Mouse (Mus musculus) G1E (cell line): Measurements from ENCODE around the gene Gm36210. TPM values are rescaled to one million over a fixed set of nuclear protein-coding genes. Genes with fewer than 3 reads are reported as not detected.

Experiments
- ATAC-seq: 2 replicates; pipeline ENCODE4 v1.8.0; 2016; ENCODE audit warnings: mild to moderate bottlenecking; ENCODE audit not compliant: insufficient number of reproducible peaks, poor library complexity, low FRiP score, severe bottlenecking; ENCODE audit errors: extremely low read depth
- DNase-seq: peaks from one replicate; pipeline ENCODE4 v3.0.0; 2012; ENCODE audit warnings: low spot score
- H3K27me3 ChIP-seq: 2 replicates; pipeline ENCODE4 v1.6.1; 2012; ENCODE audit warnings: mild to moderate bottlenecking, low read length, inconsistent platforms; ENCODE audit not compliant: insufficient read depth
- H3K36me3 ChIP-seq: replicated peaks from 2 replicates; pipeline ENCODE3; 2012; ENCODE audit warnings: mild to moderate bottlenecking, inconsistent platforms
- H3K4me1 ChIP-seq: 2 replicates; pipeline ENCODE4 v1.6.1; 2012; ENCODE audit warnings: low read depth, low read length, inconsistent platforms, mixed read lengths; ENCODE audit not compliant: insufficient read depth
- H3K4me3 ChIP-seq: 2 replicates; pipeline ENCODE4 v1.5.1; 2012; ENCODE audit warnings: low read depth, mild to moderate bottlenecking, inconsistent platforms, low read length, moderate library complexity, mixed read lengths
- H3K9me3 ChIP-seq: replicated peaks from 2 replicates; pipeline ENCODE4 v1.6.1; 2012; ENCODE audit warnings: inconsistent platforms
- CTCF ChIP-seq: IDR thresholded peaks from 2 replicates; pipeline ENCODE4 v1.5.1; 2012; ENCODE audit warnings: low read depth, low read length, inconsistent platforms, mixed read lengths
- GATA1 ChIP-seq: IDR thresholded peaks from 2 replicates; pipeline ENCODE4 v1.6.1; 2012; ENCODE audit warnings: borderline replicate concordance, low read length, inconsistent platforms, mixed read lengths
- GATA2 ChIP-seq: IDR thresholded peaks from 2 replicates; pipeline ENCODE4 v1.6.1; 2012; ENCODE audit warnings: low read depth, low read length, inconsistent platforms, borderline replicate concordance
- POLR2AphosphoS5 ChIP-seq: IDR thresholded peaks from 2 replicates; pipeline ENCODE4 v1.6.1; 2012; ENCODE audit warnings: low read depth, low read length, inconsistent platforms; ENCODE audit not compliant: insufficient replicate concordance
- TAL1 ChIP-seq: conservative IDR thresholded peaks from 2 replicates; pipeline ENCODE4 v1.6.1; 2012; ENCODE audit warnings: low read depth, low read length, inconsistent platforms, mixed read lengths
- polyA plus RNA-seq: library from polyadenylated mRNA; stranded (reverse); fragments of >175 nt; gene quantifications from 2 replicates; pipeline ENCODE4 v1.2.3, GENCODE M21; 2012
- total RNA-seq, 2 experiments: library from RNA; stranded (forward) in 1 of 2; stranded (reverse) in 1 of 2; fragments of 200-1000 nt in 1 of 2; fragments of >200 nt in 1 of 2; fragmentation: Nextera tagmentation in 1 of 2; gene quantifications; 2 replicates each; pipeline ENCODE4 v1.2.3; 2014 to 2017

The Gm36210 gene
- total and polyA plus RNA-seq, 3 experiments, result not detected

- Histone ChIP-seq H3K4me3 (no peak overlapping the region), H3K27me3 (peaks cover 21% of the 10 kb centered on the region), H3K4me1 (peaks cover 14% of the 10 kb centered on the region), H3K9me3 (no peaks in the 10 kb centered on the region), H3K36me3 (no peaks in the 10 kb centered on the region)
- no peak for ATAC-seq
- DNase-seq, result no peak
- no peak for TF ChIP-seq TAL1
- TF ChIP-seq GATA1, result no peak
- TF ChIP-seq GATA2, result no peak
- no peak for TF ChIP-seq POLR2AphosphoS5
- no peak for TF ChIP-seq CTCF
Measured at GRCm38 (mm10) chr7:4942673-4943072, 36.4 kb upstream of the Gm36210 start.

- TF ChIP-seq TAL1 (no peak), CTCF (peak; percentile 65; the same call in 1 of the 2 replicates)
- DNase-seq (no peak), ATAC-seq (no peak)
- Histone ChIP-seq H3K27me3 (peaks cover 9% of the 10 kb centered on the region), H3K36me3 (no peaks in the 10 kb centered on the region), H3K4me1 (peaks cover 14% of the 10 kb centered on the region), H3K4me3 (no peak overlapping the region), H3K9me3 (no peaks in the 10 kb centered on the region)
Measured at GRCm38 (mm10) chr7:4940068-4940479, 33.8 kb upstream of the Gm36210 start.

GRCm38 (mm10) chr7:4938456-4938855 is 32.1 kb upstream of the Gm36210 start:
- Histone ChIP-seq H3K4me3 (no peak overlapping the region), H3K4me1 (peaks cover 13% of the 10 kb centered on the region), H3K9me3 (no peaks in the 10 kb centered on the region), H3K27me3 (peaks cover 14% of the 10 kb centered on the region), H3K36me3 (no peaks in the 10 kb centered on the region)
- ATAC-seq, result 0 out of 2 replicates have a peak, but pooled peaks have one; percentile 32
- no peak for TF ChIP-seq GATA2
- no peak for TF ChIP-seq GATA1
- peak; percentile 88 for TF ChIP-seq CTCF
- no peak for DNase-seq

- peaks cover 10% of the 10 kb centered on the region for H3K4me1 ChIP-seq
- no peaks in the 10 kb centered on the region for H3K36me3 ChIP-seq
- H3K4me3 ChIP-seq, result no peak overlapping the region
- DNase-seq (no peak), ATAC-seq (no peak)
- H3K27me3 ChIP-seq, result peaks cover 24% of the 10 kb centered on the region
- no peaks in the 10 kb centered on the region for H3K9me3 ChIP-seq
- TF ChIP-seq TAL1 (no peak), GATA2 (no peak), POLR2AphosphoS5 (no peak), GATA1 (no peak), CTCF (no peak)
Measured at GRCm38 (mm10) chr7:4937392-4937791, 31.1 kb upstream of the Gm36210 start.

- TF ChIP-seq GATA1 (no peak), POLR2AphosphoS5 (no peak), CTCF (no peak), TAL1 (no peak), GATA2 (no peak)
- ATAC-seq, result no peak
- H3K4me1 ChIP-seq, result peaks cover 10% of the 10 kb centered on the region
- H3K4me3 ChIP-seq, result no peak overlapping the region
- peaks cover 26% of the 10 kb centered on the region for H3K27me3 ChIP-seq
- no peaks in the 10 kb centered on the region for H3K36me3 ChIP-seq
- no peaks in the 10 kb centered on the region for H3K9me3 ChIP-seq
- no peak for DNase-seq
Measured at GRCm38 (mm10) chr7:4936832-4937231, 30.5 kb upstream of the Gm36210 start.

GRCm38 (mm10) chr7:4934160-4934914 is 28.0 kb upstream of the Gm36210 start:
- no peaks in the 10 kb centered on the region for H3K9me3 ChIP-seq
- H3K36me3 ChIP-seq, result no peaks in the 10 kb centered on the region
- peaks cover 5% of the 10 kb centered on the region for H3K4me1 ChIP-seq
- no peak for DNase-seq
- peaks cover 39% of the 10 kb centered on the region for H3K27me3 ChIP-seq
- H3K4me3 ChIP-seq, result no peak overlapping the region
- TF ChIP-seq GATA1 (no peak), POLR2AphosphoS5 (no peak)
- no peak for ATAC-seq

GRCm38 (mm10) chr7:4933103-4933502 is 26.8 kb upstream of the Gm36210 start:
- Histone ChIP-seq H3K4me1 (no peaks in the 10 kb centered on the region), H3K4me3 (no peak overlapping the region), H3K36me3 (no peaks in the 10 kb centered on the region), H3K27me3 (peaks cover 47% of the 10 kb centered on the region), H3K9me3 (no peaks in the 10 kb centered on the region)
- DNase-seq, result no peak
- ATAC-seq, result no peak
- TF ChIP-seq GATA2 (no peak), POLR2AphosphoS5 (no peak), TAL1 (no peak), GATA1 (no peak), CTCF (no peak)
